Mouse (Mus musculus): ENCODE data around the gene Car3.

Car3 gene

DNA sequence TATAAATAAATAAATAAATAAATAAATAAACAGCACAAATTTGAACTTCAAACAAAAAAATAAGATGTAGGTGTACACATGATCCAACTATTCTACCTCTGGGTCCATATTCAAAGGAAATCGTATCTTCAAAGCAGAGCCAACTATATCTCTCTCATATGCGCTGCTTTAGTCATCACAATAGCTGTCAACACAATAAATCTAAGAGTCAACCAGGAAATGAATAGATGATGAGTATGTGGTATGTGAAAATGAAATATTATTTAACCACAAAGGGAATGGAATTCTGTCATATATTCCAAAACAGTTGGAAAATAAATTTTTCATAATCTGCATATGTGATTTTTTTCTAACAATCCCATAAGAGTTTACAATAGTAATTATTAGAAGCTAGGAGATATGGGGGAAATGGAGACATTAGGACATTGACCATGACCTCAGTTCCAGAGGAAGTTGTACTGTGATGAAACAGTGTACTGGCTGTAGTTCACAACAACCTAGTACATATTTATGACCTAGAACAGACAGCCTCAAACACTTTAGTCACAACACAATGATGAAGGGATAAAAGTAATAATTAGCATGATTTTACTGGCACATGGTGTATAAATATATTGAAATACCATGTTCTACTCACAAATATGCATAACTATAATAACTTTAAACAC is 14.6 kb upstream of the Car3 start:
- H3K27me3 ChIP-seq (ENCODE audit: insufficient read depth, low read length), result no peaks in the 10 kb centered on the region
- H3K4me3 ChIP-seq (replicated peaks; ENCODE audit: low read length), result no peak overlapping the region
- no peaks in the 10 kb centered on the region for H3K4me1 ChIP-seq (replicated peaks; ENCODE audit: low read depth, low read length)

DNA sequence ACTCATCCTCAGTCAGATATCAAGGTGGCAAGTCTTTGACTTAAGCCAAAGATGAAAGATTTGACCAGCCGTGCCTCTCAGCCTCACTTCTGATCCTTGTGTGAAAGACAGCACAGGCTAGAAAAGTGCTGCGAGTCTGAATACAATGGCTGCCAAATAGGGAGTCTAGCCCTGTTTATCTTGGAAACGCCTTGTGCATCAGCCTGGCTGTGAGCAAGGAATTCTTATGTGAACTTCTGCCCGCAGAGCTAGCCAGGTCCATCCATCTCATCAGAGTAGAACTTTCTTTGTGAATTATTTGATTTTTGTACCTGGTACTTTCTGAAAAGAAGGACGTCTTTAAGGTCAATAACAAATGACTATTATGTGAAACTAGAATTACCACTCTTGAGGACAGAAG is 9.3 kb upstream of the Car3 start:
- TF ChIP-seq POU5F1 (IDR thresholded peaks at IDR 0.05; ENCODE audit: borderline replicate concordance, low read length), result no peak
- no peak for TF ChIP-seq NANOG (IDR thresholded peaks at IDR 0.05; ENCODE audit: borderline replicate concordance, low read length)
- no peak for TF ChIP-seq CTCF (conservative IDR thresholded peaks at IDR 0.05; ENCODE audit: low read length)
- H3K4me3 ChIP-seq (replicated peaks; ENCODE audit: low read length), result no peak overlapping the region
- H3K9me3 ChIP-seq (ENCODE audit: low read length), result peaks cover 3% of the 10 kb centered on the region
- H3K36me3 ChIP-seq (ENCODE audit: insufficient read depth, low read length), result no peaks in the 10 kb centered on the region
- no peaks in the 10 kb centered on the region for H3K27me3 ChIP-seq (ENCODE audit: insufficient read depth, low read length)
- no peaks in the 10 kb centered on the region for H3K4me1 ChIP-seq (replicated peaks; ENCODE audit: low read depth, low read length)

More for the DNA sequence above, 14.6 kb upstream of the Car3 start:
- TF ChIP-seq NANOG (IDR thresholded peaks at IDR 0.05; ENCODE audit: borderline replicate concordance, low read length) (no peak), CTCF (conservative IDR thresholded peaks at IDR 0.05; ENCODE audit: low read length) (no peak), POU5F1 (IDR thresholded peaks at IDR 0.05; ENCODE audit: borderline replicate concordance, low read length) (no peak)
- peaks cover 3% of the 10 kb centered on the region for H3K9me3 ChIP-seq (ENCODE audit: low read length)
- H3K36me3 ChIP-seq (ENCODE audit: insufficient read depth, low read length), result no peaks in the 10 kb centered on the region

DNA sequence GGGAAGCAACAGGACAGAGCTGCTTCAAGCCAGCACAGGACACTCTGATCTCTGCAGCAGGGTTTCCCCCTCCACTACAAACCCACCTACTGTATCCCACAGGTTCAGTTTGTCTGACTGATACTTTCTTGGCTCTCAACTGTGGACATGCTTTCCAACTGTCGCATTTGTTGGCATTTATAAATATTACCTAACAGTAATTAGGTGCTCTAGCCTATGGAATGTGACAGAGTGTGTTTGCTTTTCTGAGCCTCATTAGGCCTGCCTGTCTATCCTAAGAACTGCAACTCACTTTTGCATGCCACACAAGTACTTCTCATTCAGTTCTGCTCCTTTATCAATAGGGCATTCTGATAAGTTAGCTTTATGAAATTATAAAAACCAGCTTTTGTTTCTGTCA is 8.9 kb upstream of the Car3 start:
- no peak for TF ChIP-seq NANOG (IDR thresholded peaks at IDR 0.05; ENCODE audit: borderline replicate concordance, low read length)
- no peak for TF ChIP-seq CTCF (conservative IDR thresholded peaks at IDR 0.05; ENCODE audit: low read length)
- TF ChIP-seq POU5F1 (IDR thresholded peaks at IDR 0.05; ENCODE audit: borderline replicate concordance, low read length), result no peak
- Histone ChIP-seq H3K36me3 (ENCODE audit: insufficient read depth, low read length) (no peaks in the 10 kb centered on the region), H3K4me3 (replicated peaks; ENCODE audit: low read length) (no peak overlapping the region), H3K27me3 (ENCODE audit: insufficient read depth, low read length) (no peaks in the 10 kb centered on the region), H3K9me3 (ENCODE audit: low read length) (peaks cover 3% of the 10 kb centered on the region), H3K4me1 (replicated peaks; ENCODE audit: low read depth, low read length) (no peaks in the 10 kb centered on the region)

DNA sequence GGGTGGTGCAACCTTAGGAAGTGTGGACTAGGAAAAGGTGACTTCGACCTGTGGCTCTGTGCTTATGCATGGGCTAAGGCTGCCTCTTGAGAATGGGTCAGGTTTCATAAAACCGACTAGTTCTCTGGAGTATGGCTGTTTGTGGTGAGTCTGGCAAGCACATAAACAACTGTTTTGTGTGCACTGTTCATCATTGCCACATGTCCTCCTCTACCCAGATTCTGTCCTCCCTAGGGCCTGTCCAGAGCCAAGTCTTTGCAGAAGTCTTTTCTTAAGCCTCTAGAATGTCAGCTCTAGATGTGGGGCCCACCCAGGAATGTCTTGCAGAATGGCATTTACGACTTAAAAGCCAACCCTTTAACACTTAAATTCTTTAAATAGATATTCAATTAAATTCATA is 5.4 kb upstream of the Car3 start:
- peaks cover 9% of the 10 kb centered on the region for H3K4me1 ChIP-seq (replicated peaks; ENCODE audit: low read depth, low read length)
- no peaks in the 10 kb centered on the region for H3K9me3 ChIP-seq (ENCODE audit: low read length)
- no peak overlapping the region for H3K4me3 ChIP-seq (replicated peaks; ENCODE audit: low read length)
- H3K36me3 ChIP-seq (ENCODE audit: insufficient read depth, low read length), result no peaks in the 10 kb centered on the region
- H3K27me3 ChIP-seq (ENCODE audit: insufficient read depth, low read length), result no peaks in the 10 kb centered on the region
- TF ChIP-seq POU5F1 (IDR thresholded peaks at IDR 0.05; ENCODE audit: borderline replicate concordance, low read length), result no peak
- TF ChIP-seq NANOG (IDR thresholded peaks at IDR 0.05; ENCODE audit: borderline replicate concordance, low read length), result no peak
- no peak for TF ChIP-seq CTCF (conservative IDR thresholded peaks at IDR 0.05; ENCODE audit: low read length)

DNA sequence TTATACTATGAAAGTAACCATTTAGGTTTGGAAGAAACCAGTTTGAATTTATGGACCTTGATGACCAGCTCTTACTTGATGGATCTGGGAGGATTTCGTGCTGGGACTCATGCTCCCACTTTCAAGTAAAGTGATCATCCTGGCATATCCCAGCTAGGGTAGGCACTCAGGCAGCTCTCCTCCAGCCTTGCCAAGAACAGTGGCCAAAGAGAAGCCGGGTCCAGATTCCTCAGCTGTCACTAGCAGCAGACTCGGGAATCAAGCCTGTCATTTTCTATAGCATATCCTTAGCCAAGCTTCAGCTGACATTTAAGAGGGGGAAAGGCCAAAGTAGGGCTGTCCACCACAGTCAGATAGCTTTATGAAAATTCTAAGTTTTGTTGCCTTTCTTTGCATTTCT is 3.0 kb upstream of the Car3 start:
- H3K4me1 ChIP-seq (replicated peaks; ENCODE audit: low read depth, low read length), result peaks cover 23% of the 10 kb centered on the region
- TF ChIP-seq NANOG (IDR thresholded peaks at IDR 0.05; ENCODE audit: borderline replicate concordance, low read length), result no peak
- H3K27me3 ChIP-seq (ENCODE audit: insufficient read depth, low read length), result no peaks in the 10 kb centered on the region
- no peak overlapping the region for H3K4me3 ChIP-seq (replicated peaks; ENCODE audit: low read length)
- no peaks in the 10 kb centered on the region for H3K9me3 ChIP-seq (ENCODE audit: low read length)
- H3K36me3 ChIP-seq (ENCODE audit: insufficient read depth, low read length), result no peaks in the 10 kb centered on the region

DNA sequence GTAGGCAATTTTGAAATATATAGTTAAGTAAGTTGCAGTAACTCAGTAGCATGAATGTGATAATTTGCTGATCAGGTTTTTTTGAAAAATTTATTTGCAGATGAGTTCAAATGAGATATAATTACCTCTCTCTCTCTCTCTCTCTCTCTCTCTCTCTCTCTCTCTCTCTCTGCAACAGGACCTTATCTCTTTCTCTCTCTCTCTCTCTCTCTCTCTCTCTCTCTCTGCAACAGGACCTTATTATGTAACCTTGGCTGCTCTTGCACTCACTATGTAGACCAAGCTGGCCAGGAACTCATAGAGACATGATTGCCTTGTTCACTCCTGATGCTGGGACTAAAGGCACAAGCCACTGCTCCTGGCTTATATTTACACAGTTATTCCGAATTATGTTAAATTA is 2.1 kb upstream of the Car3 start:
- H3K27me3 ChIP-seq (ENCODE audit: insufficient read depth, low read length), result no peaks in the 10 kb centered on the region
- TF ChIP-seq NANOG (IDR thresholded peaks at IDR 0.05; ENCODE audit: borderline replicate concordance, low read length), result no peak
- no peak overlapping the region for H3K4me3 ChIP-seq (replicated peaks; ENCODE audit: low read length)
- no peaks in the 10 kb centered on the region for H3K36me3 ChIP-seq (ENCODE audit: insufficient read depth, low read length)
- H3K4me1 ChIP-seq (replicated peaks; ENCODE audit: low read depth, low read length), result peaks cover 23% of the 10 kb centered on the region
- H3K9me3 ChIP-seq (ENCODE audit: low read length), result no peaks in the 10 kb centered on the region

DNA sequence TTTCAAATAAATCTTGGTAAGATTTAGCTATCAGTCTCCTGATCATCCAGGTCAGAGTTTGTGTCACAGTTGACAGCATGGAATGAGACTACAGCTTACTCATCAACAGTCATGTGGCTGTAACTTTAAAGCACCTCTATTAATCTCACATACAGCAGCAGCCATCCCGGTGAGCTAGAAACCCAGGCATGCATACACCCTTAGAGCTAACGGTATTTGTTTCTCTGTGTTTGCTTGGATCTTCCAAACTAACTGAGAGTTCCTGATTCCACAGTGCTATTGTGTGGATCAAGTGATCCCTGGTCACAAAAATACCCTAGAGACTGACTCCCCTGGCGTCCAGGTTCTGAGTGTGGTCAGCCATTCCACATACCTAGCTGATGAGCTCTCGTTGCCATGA is 1.5 kb upstream of the Car3 start:
- Histone ChIP-seq H3K27me3 (ENCODE audit: insufficient read depth, low read length) (no peaks in the 10 kb centered on the region), H3K4me1 (replicated peaks; ENCODE audit: low read depth, low read length) (peaks cover 23% of the 10 kb centered on the region), H3K4me3 (replicated peaks; ENCODE audit: low read length) (peak overlapping the region; percentile 76; the same call in 1 of the 2 replicates), H3K9me3 (ENCODE audit: low read length) (no peaks in the 10 kb centered on the region), H3K36me3 (ENCODE audit: insufficient read depth, low read length) (no peaks in the 10 kb centered on the region)
- TF ChIP-seq CTCF (conservative IDR thresholded peaks at IDR 0.05; ENCODE audit: low read length), result no peak
- no peak for TF ChIP-seq NANOG (IDR thresholded peaks at IDR 0.05; ENCODE audit: borderline replicate concordance, low read length)
- TF ChIP-seq POU5F1 (IDR thresholded peaks at IDR 0.05; ENCODE audit: borderline replicate concordance, low read length), result no peak

DNA sequence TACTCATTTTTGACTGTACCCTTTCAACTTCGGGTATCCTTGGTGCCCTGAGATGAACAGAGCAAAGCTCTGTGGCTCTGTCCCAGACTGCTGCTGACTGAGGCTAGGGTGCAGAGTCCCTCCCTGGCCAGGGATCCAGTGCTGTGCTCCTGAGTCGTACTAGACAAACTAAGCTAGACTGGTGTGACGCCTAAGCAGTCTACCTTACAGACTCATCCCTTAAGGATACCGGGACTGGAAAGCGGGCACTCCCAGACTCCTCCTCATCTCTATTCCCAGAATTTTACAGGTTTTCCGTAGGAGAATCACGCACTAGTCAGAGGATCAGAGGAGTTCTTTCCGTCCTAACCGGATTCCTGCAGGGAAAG is 674 bp upstream of the Car3 start:
- Histone ChIP-seq H3K4me1 (replicated peaks; ENCODE audit: low read depth, low read length) (peaks cover 23% of the 10 kb centered on the region), H3K36me3 (ENCODE audit: insufficient read depth, low read length) (no peaks in the 10 kb centered on the region)
- TF ChIP-seq POU5F1 (IDR thresholded peaks at IDR 0.05; ENCODE audit: borderline replicate concordance, low read length), result no peak
- no peak for TF ChIP-seq CTCF (conservative IDR thresholded peaks at IDR 0.05; ENCODE audit: low read length)
- no peak for TF ChIP-seq NANOG (IDR thresholded peaks at IDR 0.05; ENCODE audit: borderline replicate concordance, low read length)

DNA sequence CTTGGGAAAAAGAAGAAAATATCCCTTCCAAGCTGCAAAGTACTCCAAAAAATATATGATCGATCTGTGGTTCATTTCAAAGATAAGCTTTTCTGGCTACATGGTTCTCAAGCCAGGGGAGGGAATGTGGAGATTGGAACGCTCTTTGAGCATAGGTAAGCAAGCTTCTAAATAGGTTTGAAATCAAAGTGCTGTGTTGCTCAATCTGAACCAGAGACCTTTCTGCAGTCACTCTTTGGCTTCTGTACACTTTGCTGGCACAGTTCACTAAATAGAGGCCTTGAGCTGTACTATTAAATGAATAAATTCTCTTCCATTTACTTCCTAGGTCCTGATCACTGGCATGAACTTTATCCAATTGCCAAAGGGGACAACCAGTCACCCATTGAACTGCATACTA is 610 bp downstream of the Car3 start:
- H3K4me1 ChIP-seq (replicated peaks; ENCODE audit: low read depth, low read length), result peaks cover 32% of the 10 kb centered on the region
- H3K9me3 ChIP-seq (ENCODE audit: low read length), result no peaks in the 10 kb centered on the region
- TF ChIP-seq CTCF (conservative IDR thresholded peaks at IDR 0.05; ENCODE audit: low read length) (no peak), NANOG (IDR thresholded peaks at IDR 0.05; ENCODE audit: borderline replicate concordance, low read length) (no peak), POU5F1 (IDR thresholded peaks at IDR 0.05; ENCODE audit: borderline replicate concordance, low read length) (no peak)
- no peak overlapping the region for H3K4me3 ChIP-seq (replicated peaks; ENCODE audit: low read length)
- no peaks in the 10 kb centered on the region for H3K27me3 ChIP-seq (ENCODE audit: insufficient read depth, low read length)
- H3K36me3 ChIP-seq (ENCODE audit: insufficient read depth, low read length), result no peaks in the 10 kb centered on the region

More for the DNA sequence above, 674 bp upstream of the Car3 start:
- Histone ChIP-seq H3K27me3 (ENCODE audit: insufficient read depth, low read length) (no peaks in the 10 kb centered on the region), H3K9me3 (ENCODE audit: low read length) (no peaks in the 10 kb centered on the region), H3K4me3 (replicated peaks; ENCODE audit: low read length) (peak overlapping the region; percentile 76)
